Mouse (Mus musculus) C2C12 (cell line): ENCODE measurements around the gene Gm10309. TPM values are rescaled to one million over a fixed set of nuclear protein-coding genes. Genes with fewer than 3 reads are reported as not detected.

Experiments
- H3K27me3 ChIP-seq: one replicate; pipeline ENCODE4 v1.6.1; 2011; ENCODE audit not compliant: control insufficient read depth, insufficient read depth, insufficient read length
- H3K36me3 ChIP-seq: one replicate; pipeline ENCODE4 v1.6.1; 2011; ENCODE audit not compliant: control insufficient read depth, insufficient read depth
- H3K4me3 ChIP-seq: one replicate; pipeline ENCODE4 v1.5.1; 2011; ENCODE audit warnings: mild to moderate bottlenecking, control low read depth; ENCODE audit not compliant: poor library complexity, insufficient read depth, severe bottlenecking
- H3K79me2 ChIP-seq: one replicate; pipeline ENCODE4 v1.6.1; 2011; ENCODE audit not compliant: control insufficient read depth, insufficient read depth
- H3K79me3 ChIP-seq: one replicate; pipeline ENCODE4 v1.6.1; 2011; ENCODE audit warnings: low read depth, control low read depth
- H3ac ChIP-seq: one replicate; pipeline ENCODE3; 2011; ENCODE audit warnings: low read depth; ENCODE audit not compliant: control insufficient read depth, insufficient read length
- CEBPB ChIP-seq: IDR thresholded peaks from one replicate; pipeline ENCODE4 v1.6.1; 2011; ENCODE audit warnings: low read depth, mild to moderate bottlenecking, control low read depth, moderate library complexity
- CTCF ChIP-seq: IDR thresholded peaks from one replicate; pipeline ENCODE4 v1.5.1; 2011; ENCODE audit not compliant: control insufficient read depth, insufficient read depth, insufficient read length
- FOSL1 ChIP-seq: IDR thresholded peaks from one replicate; pipeline ENCODE4 v1.8.0; 2011; ENCODE audit warnings: mild to moderate bottlenecking, low read length; ENCODE audit not compliant: poor library complexity, insufficient read depth, severe bottlenecking
- MAX ChIP-seq: IDR thresholded peaks from one replicate; pipeline ENCODE4 v1.6.1; 2011; ENCODE audit warnings: mild to moderate bottlenecking, control low read depth
- MYOD1 ChIP-seq: IDR thresholded peaks from one replicate; pipeline ENCODE4 v1.6.1; 2011; ENCODE audit warnings: low read depth; ENCODE audit not compliant: control insufficient read depth, insufficient read length
- MYOG ChIP-seq: IDR thresholded peaks from one replicate; pipeline ENCODE4 v1.6.1; 2011; ENCODE audit not compliant: control insufficient read depth, insufficient read length; ENCODE audit errors: extremely low read depth
- USF1 ChIP-seq: IDR thresholded peaks from one replicate; pipeline ENCODE4 v1.6.1; 2011; ENCODE audit warnings: low read depth, mild to moderate bottlenecking, control low read depth, moderate library complexity
- polyA plus RNA-seq: library from polyadenylated mRNA; unstranded; fragments of >200 nt; fragmentation: generic; extraction: Trizol; gene quantifications from one replicate; pipeline ENCODE4 v1.2.1, GENCODE M21; 2012; ENCODE audit warnings: missing spikeins

The Gm10309 gene
- polyA plus RNA-seq, 1 experiment = 0.01 TPM

DNA sequence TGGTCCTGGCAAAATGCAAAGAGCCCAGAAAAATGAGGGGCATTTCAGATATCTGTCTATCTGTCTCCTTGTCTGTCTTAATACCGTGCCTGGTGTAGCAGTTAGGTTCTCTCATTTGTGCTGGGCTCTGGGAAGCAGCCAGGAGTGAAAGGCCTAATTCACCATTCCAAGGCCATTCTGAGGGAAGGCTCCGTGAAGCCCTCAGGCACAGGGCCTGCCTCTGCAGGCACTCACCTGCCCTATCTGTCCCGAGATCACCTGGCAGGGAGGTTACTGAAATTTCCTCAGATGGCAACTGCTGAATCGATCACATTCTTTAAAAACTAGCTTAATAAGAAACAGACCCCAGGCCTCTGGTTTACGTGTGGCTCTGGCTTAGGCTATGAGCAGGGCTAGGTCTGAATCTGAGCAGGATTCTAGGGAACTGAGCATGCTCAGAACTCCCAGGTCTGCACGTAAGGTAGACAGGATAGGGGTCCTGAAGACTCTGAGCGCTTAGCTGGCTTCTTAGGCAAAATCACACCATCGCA, 11.1 kb downstream of the Gm10309 start:
- Histone ChIP-seq H3K36me3 (no peaks in the 10 kb centered on the region), H3K79me2 (no peaks in the 10 kb centered on the region), H3ac (no peak overlapping the region), H3K79me3 (no peaks in the 10 kb centered on the region), H3K4me3 (no peak overlapping the region), H3K27me3 (no peaks in the 10 kb centered on the region)
- TF ChIP-seq FOSL1 = no peak
- TF ChIP-seq USF1 = no peak
- no peak for TF ChIP-seq CEBPB
- TF ChIP-seq CTCF = no peak
- TF ChIP-seq MYOG = no peak
- no peak for TF ChIP-seq MAX
- TF ChIP-seq MYOD1 = no peak

DNA sequence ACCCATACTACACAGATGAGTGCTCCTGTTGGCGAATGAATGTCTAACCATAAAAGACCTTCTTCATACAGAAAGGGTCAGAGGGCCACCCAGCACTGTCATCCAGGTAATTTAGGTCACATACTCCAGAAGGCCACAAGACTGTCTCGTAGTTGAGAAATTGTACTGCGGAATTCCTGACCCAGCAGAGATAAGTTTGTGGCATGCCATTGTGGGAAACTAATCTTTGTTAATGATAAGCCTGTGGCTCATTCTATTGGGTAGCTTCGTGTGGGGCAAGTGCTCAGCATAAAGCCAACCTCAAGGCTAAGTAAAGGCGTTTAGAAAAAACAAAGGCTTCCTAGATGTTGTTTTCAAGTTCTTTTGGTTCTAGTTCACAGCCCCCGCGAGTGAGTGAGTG, 12.7 kb downstream of the Gm10309 start:
- H3K4me3 ChIP-seq = no peak overlapping the region
- no peaks in the 10 kb centered on the region for H3K79me2 ChIP-seq
- TF ChIP-seq MYOD1 (no peak), FOSL1 (no peak), USF1 (no peak), CEBPB (no peak), MYOG (no peak), CTCF (no peak), MAX (no peak)
- no peaks in the 10 kb centered on the region for H3K79me3 ChIP-seq
- no peak overlapping the region for H3ac ChIP-seq
- H3K27me3 ChIP-seq = no peaks in the 10 kb centered on the region
- no peaks in the 10 kb centered on the region for H3K36me3 ChIP-seq

DNA sequence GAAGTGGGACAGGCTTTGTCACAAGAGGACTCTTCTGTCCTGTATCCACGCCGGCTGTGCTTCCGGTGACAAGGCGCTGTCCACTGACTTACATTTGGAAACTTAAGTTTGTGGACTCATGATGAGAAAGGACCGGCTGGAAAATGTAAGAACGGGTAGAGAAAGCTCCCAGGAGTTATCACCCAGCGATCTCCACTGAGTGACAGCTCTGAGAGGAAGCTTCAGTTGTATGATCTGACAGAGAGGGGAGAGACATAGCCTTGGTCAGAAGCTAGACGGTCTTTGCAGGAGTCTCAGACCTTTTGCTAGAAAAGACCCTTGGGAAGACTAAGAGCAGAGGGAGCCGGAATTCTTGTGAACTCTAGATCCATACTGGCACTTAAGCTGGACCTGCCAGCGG, 15.2 kb downstream of the Gm10309 start:
- H3K36me3 ChIP-seq = no peaks in the 10 kb centered on the region
- H3K79me3 ChIP-seq = no peaks in the 10 kb centered on the region
- TF ChIP-seq CTCF = no peak
- no peak for TF ChIP-seq CEBPB
- TF ChIP-seq MYOG = no peak
- TF ChIP-seq FOSL1 = no peak
- TF ChIP-seq USF1 = no peak
- TF ChIP-seq MYOD1 = no peak
- TF ChIP-seq MAX = no peak
- no peak overlapping the region for H3ac ChIP-seq
- H3K27me3 ChIP-seq = no peaks in the 10 kb centered on the region
- H3K79me2 ChIP-seq = no peaks in the 10 kb centered on the region
- H3K4me3 ChIP-seq = no peak overlapping the region

DNA sequence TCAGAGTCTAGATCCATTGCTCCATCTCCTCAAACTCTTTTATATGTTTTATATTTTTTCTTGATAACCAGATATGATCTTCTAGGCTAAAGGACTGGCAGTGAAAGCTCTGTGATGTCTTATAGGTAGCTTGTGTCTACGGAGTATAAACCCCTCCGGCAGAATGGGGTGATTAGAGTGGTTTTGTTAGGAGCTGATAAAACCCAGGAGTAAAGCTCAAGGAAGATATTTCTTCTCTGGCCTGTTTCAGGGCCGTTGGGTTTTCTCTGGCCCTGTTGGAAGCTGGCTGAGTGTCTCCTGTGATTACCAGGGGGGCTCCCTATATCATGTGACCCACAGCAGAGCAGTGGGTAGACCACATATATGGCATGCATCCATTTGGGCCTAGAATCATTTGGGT, 17.6 kb downstream of the Gm10309 start:
- Histone ChIP-seq H3K79me3 (no peaks in the 10 kb centered on the region), H3K27me3 (no peaks in the 10 kb centered on the region), H3ac (no peak overlapping the region), H3K36me3 (no peaks in the 10 kb centered on the region), H3K4me3 (no peak overlapping the region), H3K79me2 (no peaks in the 10 kb centered on the region)
- TF ChIP-seq CTCF (no peak), CEBPB (no peak), MAX (no peak), USF1 (no peak), FOSL1 (no peak), MYOG (no peak), MYOD1 (no peak)

DNA sequence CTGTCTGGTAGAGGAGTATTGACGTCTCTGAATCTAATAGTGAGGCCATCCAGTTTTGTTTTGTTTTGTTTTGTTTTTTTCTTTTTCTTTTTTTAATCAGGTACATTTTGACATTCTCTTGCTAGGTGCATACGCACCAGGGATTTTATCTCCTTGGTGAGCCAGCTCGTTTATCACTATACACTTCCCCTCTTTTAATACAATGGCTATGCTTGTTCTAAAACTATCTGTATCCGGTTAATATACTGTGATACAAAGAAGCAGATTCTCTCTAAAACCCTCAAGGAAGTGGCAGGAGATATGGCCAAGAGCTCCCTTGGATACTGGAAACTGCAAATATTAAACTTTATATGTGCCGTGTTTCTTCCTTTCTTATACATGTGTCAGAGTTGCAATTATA, 18.4 kb downstream of the Gm10309 start:
- Histone ChIP-seq H3K36me3 (no peaks in the 10 kb centered on the region), H3K79me3 (no peaks in the 10 kb centered on the region), H3K79me2 (no peaks in the 10 kb centered on the region), H3K4me3 (no peak overlapping the region), H3K27me3 (no peaks in the 10 kb centered on the region), H3ac (no peak overlapping the region)
- TF ChIP-seq CTCF (no peak), FOSL1 (no peak), MAX (no peak), USF1 (no peak), MYOG (no peak), CEBPB (no peak), MYOD1 (no peak)
